ENCODE assay signal across 12 mouse cellular contexts in the genomic region with DNA sequence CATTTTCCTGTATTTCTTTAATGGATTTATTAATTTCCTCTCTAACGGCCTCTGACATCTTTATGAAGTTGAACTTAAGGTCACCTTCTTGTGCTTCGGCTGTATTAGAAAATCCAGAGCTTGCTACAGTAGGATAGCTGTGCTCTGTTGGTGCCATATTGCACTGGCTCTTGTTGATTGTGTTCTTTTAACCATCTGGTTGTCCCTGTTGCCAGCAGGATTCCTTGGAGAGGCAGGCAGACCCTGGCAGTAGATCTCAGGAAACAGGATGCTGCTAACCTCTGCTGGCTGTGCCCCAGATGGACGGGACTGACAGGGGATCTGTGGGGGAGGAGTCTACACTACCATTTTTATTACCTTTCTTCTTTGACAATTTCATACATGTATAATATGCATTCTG.
DNase-seq lines count a peak whose midpoint lies in the region; ATAC-seq and TF ChIP-seq lines count a peak whose summit lies in the region.
"Had no signal": no experiment of that assay in that cellular context is flagged by ENCODE, and none has a peak within 500 bp of the region (broad histone marks: within the 10 kb centered on the region; RNA-seq: fewer than 3 reads in every experiment).

No protein-coding gene starts in this region.

- no peak overlapping the region for H3K4me3 ChIP-seq in kidney, embryonic 14.5 days (ENCODE audit: low read length)
- H3K4me3 ChIP-seq: embryonic facial prominence, embryonic 10.5 days; liver, embryonic 15.5 days; midbrain, embryonic 15.5 days had no signal

- ATAC-seq in kidney, embryonic 14.5 days (ENCODE audit: low FRiP score, low TSS enrichment) = peak; percentile 52; the same call in 1 of the 2 replicates
- ATAC-seq: midbrain, embryonic 15.5 days had no signal

- no peak for TF ChIP-seq POLR2A in brain, embryonic 14.5 days (IDR thresholded peaks at IDR 0.05; ENCODE audit: borderline replicate concordance, extremely low read depth, insufficient read depth, insufficient read length, poor library complexity, severe bottlenecking)

- WGBS in kidney, embryonic 14.5 days = 31% methylated on average over 3 of the region's 3 CpGs

- H3K27me3 ChIP-seq in kidney, embryonic 14.5 days (ENCODE audit: control insufficient read depth, insufficient read depth, low read length) = no peaks in the 10 kb centered on the region
- H3K27me3 ChIP-seq: liver, embryonic 15.5 days; midbrain, embryonic 15.5 days had no signal

- no peak for TF ChIP-seq CTCF in brain, embryonic 14.5 days (IDR thresholded peaks at IDR 0.05; ENCODE audit: borderline replicate concordance, extremely low read depth, insufficient read depth, insufficient read length)

- no peaks in the 10 kb centered on the region for H3K9me3 ChIP-seq in kidney, embryonic 14.5 days (ENCODE audit: control insufficient read depth, low read length)
- H3K9me3 ChIP-seq: embryonic facial prominence, embryonic 10.5 days; liver, embryonic 15.5 days; midbrain, embryonic 15.5 days had no signal

- no peak overlapping the region for H3K27ac ChIP-seq in kidney, embryonic 14.5 days (ENCODE audit: low read depth, low read length)
- H3K27ac ChIP-seq: embryonic facial prominence, embryonic 10.5 days; liver, embryonic 15.5 days; macrophage; midbrain, embryonic 15.5 days had no signal

- no peaks in the 10 kb centered on the region for H3K4me1 ChIP-seq in kidney, embryonic 14.5 days (ENCODE audit: control insufficient read depth, insufficient read depth, low read length)
- H3K4me1 ChIP-seq: embryonic facial prominence, embryonic 10.5 days; liver, embryonic 15.5 days; midbrain, embryonic 15.5 days had no signal

- no peaks in the 10 kb centered on the region for H3K36me3 ChIP-seq in kidney, embryonic 14.5 days (ENCODE audit: control insufficient read depth, insufficient read depth, low read length)
- H3K36me3 ChIP-seq: embryonic facial prominence, embryonic 10.5 days; liver, embryonic 15.5 days; midbrain, embryonic 15.5 days had no signal

- H3K4me2 ChIP-seq in kidney, embryonic 14.5 days (replicated peaks; ENCODE audit: low read depth, low read length) = no peak overlapping the region
- H3K4me2 ChIP-seq: liver, embryonic 15.5 days; midbrain, embryonic 15.5 days had no signal

- no peak overlapping the region for H3K9ac ChIP-seq in kidney, embryonic 14.5 days (ENCODE audit: low read depth, low read length)
- H3K9ac ChIP-seq: liver, embryonic 15.5 days; midbrain, embryonic 15.5 days had no signal

- DNase-seq in kidney, postnatal 25 days = no peak
- peak; percentile 77 for DNase-seq in brain, embryonic 14.5 days (ENCODE audit: low read depth)
- peak; percentile 54 for DNase-seq in cerebellum, adult 8-10 months
- peak; percentile 30 to 60 for DNase-seq in layer of hippocampus, adult 18-20 months (ENCODE audit: low spot score in 2 of 2)
- DNase-seq in frontal cortex, adult 2 months (ENCODE audit: extremely low spot score in 1 of 2, low spot score in 1 of 2) = no peak
- DNase-seq in neural tube, embryonic 10.5 days (ENCODE audit: extremely low spot score, low spot score) = no peak
- no peak for DNase-seq in B cell, adult 2 months

Comparison
In these comparisons a context has a peak if more than half of its experiments do, and no peak if none do; other contexts are left out.
1. DNase-seq: peak in brain, embryonic 14.5 days (single experiment), cerebellum, adult 8-10 months (single experiment) and layer of hippocampus, adult 18-20 months (2 of 2); none in kidney, postnatal 25 days (0 of 2), frontal cortex, adult 2 months (0 of 2), neural tube, embryonic 10.5 days (single experiment) and B cell, adult 2 months (0 of 2).